Mouse (Mus musculus) liver, adult 2 months (tissue): ENCODE measurements around the gene Mid2.

Source experiments
- CTCF ChIP-seq: fragments of 200-500 bp; IDR thresholded peaks from 2 replicates; pipeline ENCODE4 v1.5.1; 2011; ENCODE audit warnings: low read depth, low read length, control low read depth
- POLR2A ChIP-seq: fragments of 200-500 bp; IDR thresholded peaks from 2 replicates; pipeline ENCODE4 v1.6.1; 2011; ENCODE audit warnings: low read length, control low read depth; ENCODE audit not compliant: insufficient read depth; ENCODE audit errors: extremely low read depth

- no peak for TF ChIP-seq POLR2A
- TF ChIP-seq CTCF, result no peak
Observed at GRCm38 (mm10) chrX:140660731-140661130, 3.7 kb upstream of the Mid2 start.
